Mouse (Mus musculus) MEL (cell line): ENCODE data around the gene Dnajb8. TPM values are rescaled to one million over a fixed set of nuclear protein-coding genes. Genes with fewer than 3 reads are reported as not detected.

ENCODE experiments used
- DNase-seq: peaks from one replicate; pipeline ENCODE4 v3.0.0; 2011; ENCODE audit warnings: low read depth, low spot score
- H3K27ac ChIP-seq: 2 replicates; pipeline ENCODE4 v1.5.1; 2012; ENCODE audit warnings: low read depth, mild to moderate bottlenecking, control low read depth, low read length, moderate library complexity; ENCODE audit not compliant: control insufficient read depth
- H3K27me3 ChIP-seq, 2 experiments: fragments of 150-350 bp in 1 of 2; sonication (generic) in 1 of 2; 2 replicates each; pipeline ENCODE4 v1.6.1; 2012; ENCODE audit warnings: low read length in 2 of 2, mild to moderate bottlenecking in 2 of 2, improper control_type of control experiment in 1 of 2, moderate library complexity in 1 of 2; ENCODE audit not compliant: insufficient read depth in 2 of 2, control insufficient read depth in 1 of 2
- H3K36me3 ChIP-seq, 2 experiments: 2 replicates each; pipeline ENCODE4 v1.6.1; 2012 to 2014; ENCODE audit warnings: low read length in 2 of 2, improper control_type of control experiment in 1 of 2, inconsistent platforms in 1 of 2, mild to moderate bottlenecking in 1 of 2; ENCODE audit not compliant: insufficient read depth in 2 of 2, control insufficient read depth in 1 of 2
- H3K4me1 ChIP-seq, 2 experiments: fragments of 150-350 bp in 1 of 2; sonication (generic) in 1 of 2; 2 replicates each; pipeline ENCODE4 v1.6.1; 2012; ENCODE audit warnings: low read length in 2 of 2, improper control_type of control experiment in 1 of 2, mild to moderate bottlenecking in 1 of 2; ENCODE audit not compliant: insufficient read depth in 2 of 2, control insufficient read depth in 1 of 2
- H3K4me3 ChIP-seq, 2 experiments: fragments of 150-350 bp in 1 of 2; sonication (generic) in 1 of 2; 2 replicates each; pipeline ENCODE4 v1.5.1; 2012; ENCODE audit warnings: low read depth in 2 of 2, low read length in 2 of 2, mild to moderate bottlenecking in 2 of 2, moderate library complexity in 2 of 2, control low read depth in 1 of 2, improper control_type of control experiment in 1 of 2; ENCODE audit not compliant: control insufficient read depth in 1 of 2, insufficient read depth in 1 of 2
- H3K79me2 ChIP-seq: 2 replicates; pipeline ENCODE4 v1.6.1; 2012; ENCODE audit warnings: mild to moderate bottlenecking, low read length, moderate library complexity; ENCODE audit not compliant: control insufficient read depth, poor library complexity, insufficient read depth
- H3K9ac ChIP-seq: 2 replicates; pipeline ENCODE4 v1.6.1; 2012; ENCODE audit warnings: low read depth, mild to moderate bottlenecking, control low read depth, low read length, moderate library complexity; ENCODE audit not compliant: control insufficient read depth, poor library complexity, severe bottlenecking
- H3K9me3 ChIP-seq: fragments of 150-350 bp; sonication (generic); replicated peaks from 2 replicates; pipeline ENCODE4 v1.6.1; 2012; ENCODE audit warnings: mild to moderate bottlenecking, low read length, improper control_type of control experiment, moderate library complexity; ENCODE audit not compliant: insufficient read depth
- CHD1 ChIP-seq: IDR thresholded peaks from 2 replicates; pipeline ENCODE4 v1.6.1; 2012; ENCODE audit warnings: low read depth, mild to moderate bottlenecking, inconsistent platforms, low read length, improper control_type of control experiment
- ELF1 ChIP-seq: IDR thresholded peaks from 2 replicates; pipeline ENCODE4 v1.6.1; 2014; ENCODE audit warnings: low read depth, mild to moderate bottlenecking, inconsistent platforms, low read length, improper control_type of control experiment, moderate library complexity
- GABPA ChIP-seq: IDR thresholded peaks from 2 replicates; pipeline ENCODE4 v1.6.1; 2012; ENCODE audit warnings: low read depth, mild to moderate bottlenecking, inconsistent platforms, low read length, improper control_type of control experiment, moderate library complexity
- HCFC1 ChIP-seq: IDR thresholded peaks from 2 replicates; pipeline ENCODE4 v1.6.1; 2012; ENCODE audit warnings: low read depth, mild to moderate bottlenecking, inconsistent platforms, low read length, improper control_type of control experiment, moderate library complexity
- KAT2A ChIP-seq: conservative IDR thresholded peaks from 2 replicates; pipeline ENCODE4 v1.6.1; 2012; ENCODE audit warnings: low read depth, low read length, improper control_type of control experiment, inconsistent platforms
- MAFK ChIP-seq: IDR thresholded peaks from 2 replicates; pipeline ENCODE4 v1.6.1; 2011; ENCODE audit warnings: low read depth, mild to moderate bottlenecking, low read length, improper control_type of control experiment, borderline replicate concordance
- MAX ChIP-seq: IDR thresholded peaks from 2 replicates; pipeline ENCODE4 v1.6.1; 2011; ENCODE audit warnings: low read length, improper control_type of control experiment
- MAZ ChIP-seq: IDR thresholded peaks from 2 replicates; pipeline ENCODE4 v1.6.1; 2012; ENCODE audit warnings: low read depth, mild to moderate bottlenecking, inconsistent platforms, low read length, improper control_type of control experiment
- NRF1 ChIP-seq: IDR thresholded peaks from 2 replicates; pipeline ENCODE4 v1.6.1; 2014; ENCODE audit warnings: low read depth, mild to moderate bottlenecking, inconsistent platforms, low read length, improper control_type of control experiment, moderate library complexity; ENCODE audit not compliant: poor library complexity, insufficient read depth, severe bottlenecking
- POLR2A ChIP-seq, 2 experiments: IDR thresholded peaks; 2 replicates each; pipeline ENCODE4 v1.6.1; 2011 to 2012; ENCODE audit warnings: low read length in 2 of 2, mild to moderate bottlenecking in 2 of 2, control low read depth in 1 of 2, improper control_type of control experiment in 1 of 2, low read depth in 1 of 2, moderate library complexity in 1 of 2; ENCODE audit not compliant: control insufficient read depth in 1 of 2, insufficient read depth in 1 of 2, poor library complexity in 1 of 2
- POLR2AphosphoS5 ChIP-seq: IDR thresholded peaks from 2 replicates; pipeline ENCODE4 v1.6.1; 2012; ENCODE audit warnings: low read depth, borderline replicate concordance, mild to moderate bottlenecking, inconsistent platforms, low read length, moderate library complexity, mixed read lengths
- SIN3A ChIP-seq: IDR thresholded peaks from 2 replicates; pipeline ENCODE4 v1.6.1; 2012; ENCODE audit warnings: low read length, improper control_type of control experiment, inconsistent platforms
- TBP ChIP-seq: IDR thresholded peaks from 2 replicates; pipeline ENCODE4 v1.8.0; 2011; ENCODE audit warnings: low read depth, low read length, improper control_type of control experiment
- TCF12 ChIP-seq: IDR thresholded peaks from 2 replicates; pipeline ENCODE4 v1.6.1; 2014; ENCODE audit warnings: low read depth, mild to moderate bottlenecking, inconsistent platforms, low read length, improper control_type of control experiment, moderate library complexity
- UBTF ChIP-seq: IDR thresholded peaks from 2 replicates; pipeline ENCODE4 v1.6.1; 2012; ENCODE audit warnings: low read depth, mild to moderate bottlenecking, inconsistent platforms, low read length, improper control_type of control experiment, moderate library complexity, borderline replicate concordance; ENCODE audit not compliant: insufficient read depth
- USF1 ChIP-seq: IDR thresholded peaks from 2 replicates; pipeline ENCODE4 v1.6.1; 2014; ENCODE audit warnings: low read depth, mild to moderate bottlenecking, inconsistent platforms, low read length, improper control_type of control experiment, moderate library complexity
- USF2 ChIP-seq, 2 experiments: IDR thresholded peaks; 2 replicates each; pipeline ENCODE4 v1.6.1; 2011 to 2012; ENCODE audit warnings: improper control_type of control experiment in 2 of 2, low read length in 2 of 2, borderline replicate concordance in 1 of 2, inconsistent platforms in 1 of 2, low read depth in 1 of 2, mild to moderate bottlenecking in 1 of 2; ENCODE audit not compliant: insufficient read depth in 1 of 2
- ZC3H11A ChIP-seq: IDR thresholded peaks from 2 replicates; pipeline ENCODE4 v1.6.1; 2012; ENCODE audit warnings: low read depth, mild to moderate bottlenecking, inconsistent platforms, low read length, improper control_type of control experiment
- polyA plus RNA-seq, 2 experiments: library from polyadenylated mRNA; stranded (reverse) in 1 of 2; unstranded in 1 of 2; fragments of >175 nt in 1 of 2; fragments of >200 nt in 1 of 2; gene quantifications; 2 replicates each; pipeline versions ENCODE4 v1.2.1 to v1.2.4; 2012; ENCODE audit warnings: low replicate concordance in 2 of 2, low read depth in 1 of 2; ENCODE audit not compliant: insufficient read length in 2 of 2, insufficient read depth in 1 of 2, missing spikeins in 1 of 2
- total RNA-seq: library from RNA; depleted of rRNA; stranded (reverse); fragments of 300-350 nt; gene quantifications from 2 replicates; pipeline ENCODE4 v1.2.3, GENCODE M21; 2012

The Dnajb8 gene
- total and polyA plus RNA-seq, 3 experiments, result not detected

DNA sequence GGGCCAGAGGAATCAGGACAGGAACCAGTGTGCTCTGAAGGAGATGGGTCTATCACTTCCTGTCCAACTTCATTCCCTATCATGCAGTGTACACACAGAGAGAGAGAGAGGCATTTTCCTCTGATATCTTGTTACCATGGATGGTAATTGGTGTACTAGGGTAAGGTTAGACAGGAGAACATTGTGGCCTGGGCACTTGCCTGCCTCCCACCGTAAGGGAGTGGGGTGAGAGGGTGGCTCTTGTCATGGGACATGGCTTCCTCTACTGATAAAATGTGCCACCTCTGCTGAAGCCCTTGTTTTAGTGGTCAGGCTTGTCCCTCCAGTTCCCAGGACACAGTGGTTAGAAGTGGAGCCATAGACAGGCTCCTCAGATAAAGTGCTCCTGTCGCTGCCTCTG, 45.9 kb downstream of the Dnajb8 start:
- Histone ChIP-seq H3K9me3 (no peaks in the 10 kb centered on the region), H3K27ac (no peak overlapping the region), H3K4me3 (no peak overlapping the region), H3K27me3 (no peaks in the 10 kb centered on the region), H3K4me1 (no peaks in the 10 kb centered on the region; a peak in 1 of 4 replicates), H3K79me2 (no peaks in the 10 kb centered on the region), H3K36me3 (no peaks in the 10 kb centered on the region), H3K9ac (no peak overlapping the region)
- no peak for TF ChIP-seq HCFC1
- no peak for TF ChIP-seq UBTF
- TF ChIP-seq MAX, result no peak
- TF ChIP-seq CHD1, result no peak
- no peak for TF ChIP-seq ELF1
- no peak for TF ChIP-seq MAFK
- TF ChIP-seq NRF1, result no peak
- TF ChIP-seq GABPA, result no peak
- TF ChIP-seq ZC3H11A, result no peak
- no peak for TF ChIP-seq TCF12
- no peak for TF ChIP-seq SIN3A
- no peak for TF ChIP-seq MAZ
- no peak for TF ChIP-seq USF1
- no peak for TF ChIP-seq POLR2AphosphoS5
- DNase-seq, result no peak

GRCm38 (mm10) chr6:88274623-88275022, 52.6 kb downstream of the Dnajb8 start:
- Histone ChIP-seq H3K4me3 (no peak overlapping the region), H3K9ac (no peak overlapping the region), H3K9me3 (no peaks in the 10 kb centered on the region), H3K4me1 (no peaks in the 10 kb centered on the region), H3K79me2 (no peaks in the 10 kb centered on the region), H3K27me3 (no peaks in the 10 kb centered on the region), H3K36me3 (no peaks in the 10 kb centered on the region), H3K27ac (no peak overlapping the region)
- no peak for DNase-seq
- TF ChIP-seq USF2 (IDR thresholded peaks at IDR 0.05; ENCODE audit: borderline replicate concordance in 1 of 2, insufficient read depth in 1 of 2, low read depth in 1 of 2, low read length in 2 of 2) (no peak), TBP (no peak), CHD1 (no peak), SIN3A (no peak), KAT2A (no peak), UBTF (no peak), POLR2A (IDR thresholded peaks at IDR 0.05; ENCODE audit: control insufficient read depth in 1 of 2, insufficient read depth in 1 of 2, low read depth in 1 of 2, low read length in 2 of 2, poor library complexity in 1 of 2) (no peak)
